Mouse (Mus musculus) liver, embryonic 16.5 days (tissue): Measurements from ENCODE around the gene Rab34. TPM values are rescaled to one million over a fixed set of nuclear protein-coding genes. Genes with fewer than 3 reads are reported as not detected.

Source experiments
- ATAC-seq: fragments of 200-750 bp; cut with Nextera tagmentation; 2 replicates; pipeline ENCODE4 v1.8.0; 2017; ENCODE audit warnings: low read depth, mild to moderate bottlenecking, moderate number of reproducible peaks, moderate library complexity
- H3K27ac ChIP-seq: fragments of 300-500 bp; sonication (generic); 2 replicates; pipeline ENCODE4 v1.5.1; 2014; ENCODE audit warnings: mild to moderate bottlenecking, low read length
- H3K27me3 ChIP-seq: fragments of 300-500 bp; sonication (generic); 2 replicates; pipeline ENCODE4 v1.6.1; 2014; ENCODE audit warnings: low read depth, low read length, mixed read lengths; ENCODE audit not compliant: control insufficient read depth, insufficient read depth
- H3K36me3 ChIP-seq: fragments of 300-500 bp; sonication (generic); 2 replicates; pipeline ENCODE4 v1.6.1; 2014; ENCODE audit warnings: mild to moderate bottlenecking; ENCODE audit not compliant: control insufficient read depth, insufficient read depth
- H3K4me1 ChIP-seq: fragments of 300-500 bp; sonication (generic); 2 replicates; pipeline ENCODE4 v1.6.1; 2014; ENCODE audit warnings: low read depth, low read length, mixed read lengths; ENCODE audit not compliant: control insufficient read depth
- H3K4me2 ChIP-seq: fragments of 300-500 bp; sonication (generic); 2 replicates; pipeline ENCODE4 v1.6.1; 2014; ENCODE audit warnings: low read depth, low read length, mixed read lengths
- H3K4me3 ChIP-seq: fragments of 300-500 bp; sonication (generic); 2 replicates; pipeline ENCODE4 v1.5.1; 2014; ENCODE audit warnings: low read depth, mild to moderate bottlenecking, low read length
- H3K9ac ChIP-seq: fragments of 300-500 bp; sonication (generic); 2 replicates; pipeline ENCODE4 v1.6.1; 2014; ENCODE audit warnings: low read depth, low read length
- H3K9me3 ChIP-seq: fragments of 300-500 bp; sonication (generic); replicated peaks from 2 replicates; pipeline ENCODE4 v1.6.1; 2016; ENCODE audit warnings: low read length; ENCODE audit not compliant: control insufficient read depth
- WGBS: fragments of 180-500 bp; shearing (Covaris S2); extraction: QIAGEN DNeasy Blood & Tissue Kit; methylation state at CpG from one replicate; pipeline ENCODE4 v1.1.7; 2014; ENCODE audit not compliant: insufficient replicate concordance; 5-methylcytosine and 5-hydroxymethylcytosine counted together
- polyA plus RNA-seq: library from polyadenylated mRNA; unstranded; fragments of >200 nt; fragmentation: Nextera tagmentation; extraction: Ambion mirVana; gene quantifications from 2 replicates; pipeline ENCODE4 v1.2.1, GENCODE M21; 2015

Rab34 gene
- polyA plus RNA-seq, 1 experiment from 2014 or later = 16.2 TPM

GRCm38 (mm10) chr11:78176905-78177331 lies 11.3 kb upstream of the Rab34 start:
- H3K27ac ChIP-seq = peak overlapping the region; percentile 98
- H3K27me3 ChIP-seq = no peaks in the 10 kb centered on the region
- peaks cover 56% of the 10 kb centered on the region for H3K4me1 ChIP-seq
- peak overlapping the region; percentile 87 for H3K4me3 ChIP-seq
- peak overlapping the region; percentile 71 for H3K4me2 ChIP-seq
- H3K9ac ChIP-seq = peak overlapping the region; percentile 95
- H3K36me3 ChIP-seq = peaks cover 26% of the 10 kb centered on the region
- no peak for ATAC-seq
- WGBS = under 1% methylated on average over 23 of the region's 23 CpGs
- no peaks in the 10 kb centered on the region for H3K9me3 ChIP-seq

GRCm38 (mm10) chr11:78177437-78177836 lies 10.8 kb upstream of the Rab34 start:
- peak; percentile 38 for ATAC-seq
- Histone ChIP-seq H3K4me3 (peak overlapping the region; percentile 87), H3K27me3 (no peaks in the 10 kb centered on the region), H3K9ac (peak overlapping the region; percentile 95), H3K4me1 (peaks cover 55% of the 10 kb centered on the region), H3K9me3 (no peaks in the 10 kb centered on the region), H3K27ac (peak overlapping the region; percentile 98), H3K36me3 (peaks cover 27% of the 10 kb centered on the region), H3K4me2 (peak overlapping the region; percentile 71)
- WGBS = 0% methylated on average over 10 of the region's 10 CpGs

- Histone ChIP-seq H3K36me3 (peaks cover 27% of the 10 kb centered on the region), H3K9ac (peak overlapping the region; percentile 95), H3K9me3 (no peaks in the 10 kb centered on the region), H3K4me2 (peak overlapping the region; percentile 71), H3K4me3 (peak overlapping the region; percentile 87), H3K27ac (peak overlapping the region; percentile 98), H3K4me1 (peaks cover 51% of the 10 kb centered on the region), H3K27me3 (no peaks in the 10 kb centered on the region)
- peak; percentile 78 for ATAC-seq
- WGBS = under 1% methylated on average over 73 of the region's 84 CpGs
Measured at GRCm38 (mm10) chr11:78177903-78178858, 10.0 kb upstream of the Rab34 start.

GRCm38 (mm10) chr11:78178859-78179437 lies 9.3 kb upstream of the Rab34 start:
- H3K27ac ChIP-seq = peak overlapping the region; percentile 98
- no peaks in the 10 kb centered on the region for H3K27me3 ChIP-seq
- ATAC-seq = 0 out of 2 replicates have a peak, but pooled peaks have one; percentile 0
- peaks cover 27% of the 10 kb centered on the region for H3K36me3 ChIP-seq
- peak overlapping the region; percentile 71 for H3K4me2 ChIP-seq
- H3K4me3 ChIP-seq = peak overlapping the region; percentile 87
- peaks cover 53% of the 10 kb centered on the region for H3K4me1 ChIP-seq
- no peaks in the 10 kb centered on the region for H3K9me3 ChIP-seq
- under 1% methylated on average over 29 of the region's 29 CpGs for WGBS
- peak overlapping the region; percentile 95 for H3K9ac ChIP-seq

GRCm38 (mm10) chr11:78179438-78179999 lies 8.7 kb upstream of the Rab34 start:
- H3K9ac ChIP-seq = peak overlapping the region; percentile 95
- H3K4me3 ChIP-seq = peak overlapping the region; percentile 87
- H3K36me3 ChIP-seq = peaks cover 27% of the 10 kb centered on the region
- 11% methylated on average over 8 of the region's 8 CpGs for WGBS
- no peak for ATAC-seq
- no peaks in the 10 kb centered on the region for H3K27me3 ChIP-seq
- H3K27ac ChIP-seq = peak overlapping the region; percentile 98
- H3K4me2 ChIP-seq = peak overlapping the region; percentile 71
- H3K4me1 ChIP-seq = peaks cover 53% of the 10 kb centered on the region
- no peaks in the 10 kb centered on the region for H3K9me3 ChIP-seq

GRCm38 (mm10) chr11:78180081-78180761 lies 8.0 kb upstream of the Rab34 start:
- Histone ChIP-seq H3K27ac (peak overlapping the region; percentile 98), H3K4me3 (peak overlapping the region; percentile 87), H3K36me3 (peaks cover 27% of the 10 kb centered on the region), H3K9me3 (no peaks in the 10 kb centered on the region), H3K4me1 (peaks cover 46% of the 10 kb centered on the region), H3K4me2 (peak overlapping the region; percentile 71), H3K27me3 (no peaks in the 10 kb centered on the region), H3K9ac (peak overlapping the region; percentile 95)
- no peak for ATAC-seq
- 33% methylated on average over 6 of the region's 6 CpGs for WGBS

- Histone ChIP-seq H3K4me2 (peak overlapping the region; percentile 71), H3K9me3 (no peaks in the 10 kb centered on the region), H3K27ac (peak overlapping the region; percentile 91), H3K4me1 (peaks cover 38% of the 10 kb centered on the region), H3K4me3 (peak overlapping the region; percentile 99), H3K27me3 (peaks cover 7% of the 10 kb centered on the region), H3K9ac (peak overlapping the region; percentile 94), H3K36me3 (peaks cover 27% of the 10 kb centered on the region)
- WGBS = 27% methylated on average over 2 of the region's 2 CpGs
- no peak for ATAC-seq
Measured at GRCm38 (mm10) chr11:78181830-78182357, 6.3 kb upstream of the Rab34 start.

GRCm38 (mm10) chr11:78182450-78182849 lies 5.8 kb upstream of the Rab34 start:
- Histone ChIP-seq H3K27ac (peak overlapping the region; percentile 91), H3K4me1 (peaks cover 38% of the 10 kb centered on the region), H3K36me3 (peaks cover 27% of the 10 kb centered on the region), H3K9me3 (no peaks in the 10 kb centered on the region), H3K4me2 (peak overlapping the region; percentile 71), H3K4me3 (peak overlapping the region; percentile 99), H3K27me3 (peaks cover 13% of the 10 kb centered on the region), H3K9ac (peak overlapping the region; percentile 94)
- no peak for ATAC-seq
- WGBS = under 1% methylated on average over 7 of the region's 7 CpGs
